Mouse (Mus musculus): ENCODE results near the gene Coro1b. TPM values are rescaled to one million over a fixed set of nuclear protein-coding genes. Genes with fewer than 3 reads are reported as not detected.

Coro1b gene
- polyA plus RNA-seq, 1 experiment from 2014 or later, result 114 TPM

GRCm38 (mm10) chr19:4108535-4108934 is 39.9 kb upstream of the Coro1b start:
- H3K27me3 ChIP-seq, result no peaks in the 10 kb centered on the region
- no peak overlapping the region for H3K27ac ChIP-seq
- 82% methylated on average over 9 of the region's 9 CpGs for WGBS
- H3K9me3 ChIP-seq (replicated peaks), result no peaks in the 10 kb centered on the region
- H3K4me2 ChIP-seq, result no peak overlapping the region
- no peak for ATAC-seq (replicated peaks; ENCODE audit: insufficient number of reproducible peaks, insufficient read depth, low FRiP score, low read depth)
- H3K36me3 ChIP-seq, result peaks cover 28% of the 10 kb centered on the region
- no peak overlapping the region for H3K4me3 ChIP-seq
- no peak overlapping the region for H3K9ac ChIP-seq
- H3K4me1 ChIP-seq (replicated peaks), result peaks cover 6% of the 10 kb centered on the region

GRCm38 (mm10) chr19:4112063-4112960 is 36.1 kb upstream of the Coro1b start:
- Histone ChIP-seq H3K4me2 (no peak overlapping the region), H3K9ac (no peak overlapping the region), H3K36me3 (peaks cover 46% of the 10 kb centered on the region), H3K4me3 (no peak overlapping the region), H3K9me3 (replicated peaks) (no peaks in the 10 kb centered on the region), H3K27ac (no peak overlapping the region), H3K4me1 (replicated peaks) (peaks cover 11% of the 10 kb centered on the region), H3K27me3 (no peaks in the 10 kb centered on the region)
- ATAC-seq (replicated peaks; ENCODE audit: insufficient number of reproducible peaks, insufficient read depth, low FRiP score, low read depth), result no peak
- WGBS, result 95% methylated on average over 26 of the region's 26 CpGs

GRCm38 (mm10) chr19:4113186-4113805 is 35.1 kb upstream of the Coro1b start:
- H3K9ac ChIP-seq, result peak overlapping the region; percentile 3; the same call in 1 of the 2 replicates
- peaks cover 54% of the 10 kb centered on the region for H3K36me3 ChIP-seq
- peak overlapping the region; percentile 62 for H3K27ac ChIP-seq

GRCm38 (mm10) chr19:4113806-4114230 is 34.6 kb upstream of the Coro1b start:
- H3K9me3 ChIP-seq (replicated peaks), result no peaks in the 10 kb centered on the region
- 29% methylated on average over 5 of the region's 5 CpGs for WGBS
- H3K4me1 ChIP-seq (replicated peaks), result peaks cover 11% of the 10 kb centered on the region
- no peak; the same call in 1 of the 2 replicates for ATAC-seq (replicated peaks; ENCODE audit: insufficient number of reproducible peaks, insufficient read depth, low FRiP score, low read depth)
- H3K27me3 ChIP-seq, result no peaks in the 10 kb centered on the region
- peak overlapping the region; percentile 62 for H3K27ac ChIP-seq
- H3K36me3 ChIP-seq, result peaks cover 54% of the 10 kb centered on the region
- no peak overlapping the region for H3K4me3 ChIP-seq
- peak overlapping the region; percentile 3; the same call in 1 of the 2 replicates for H3K9ac ChIP-seq
- peak overlapping the region; percentile 7; the same call in 1 of the 2 replicates for H3K4me2 ChIP-seq

More at GRCm38 (mm10) chr19:4113186-4113805, 35.1 kb upstream of the Coro1b start:
- H3K4me2 ChIP-seq, result peak overlapping the region; percentile 7; the same call in 1 of the 2 replicates
- 52% methylated on average over 13 of the region's 13 CpGs for WGBS
- H3K27me3 ChIP-seq, result no peaks in the 10 kb centered on the region
- no peaks in the 10 kb centered on the region for H3K9me3 ChIP-seq (replicated peaks)
- peaks cover 11% of the 10 kb centered on the region for H3K4me1 ChIP-seq (replicated peaks)
- ATAC-seq (replicated peaks; ENCODE audit: insufficient number of reproducible peaks, insufficient read depth, low FRiP score, low read depth), result peak; percentile 16; the same call in 1 of the 2 replicates
- no peak overlapping the region for H3K4me3 ChIP-seq

- Histone ChIP-seq H3K4me1 (replicated peaks) (peaks cover 11% of the 10 kb centered on the region), H3K27me3 (no peaks in the 10 kb centered on the region), H3K4me3 (no peak overlapping the region), H3K27ac (no peak overlapping the region), H3K9me3 (replicated peaks) (no peaks in the 10 kb centered on the region), H3K9ac (no peak overlapping the region), H3K36me3 (peaks cover 54% of the 10 kb centered on the region), H3K4me2 (no peak overlapping the region)
- ATAC-seq (replicated peaks; ENCODE audit: insufficient number of reproducible peaks, insufficient read depth, low FRiP score, low read depth), result no peak
- 82% methylated on average over 10 of the region's 10 CpGs for WGBS
These were observed 33.9 kb upstream of the Coro1b start for GRCm38 (mm10) chr19:4114551-4114950.

- no peak overlapping the region for H3K4me3 ChIP-seq
- 84% methylated on average over 10 of the region's 10 CpGs for WGBS
- no peak for ATAC-seq (replicated peaks; ENCODE audit: insufficient number of reproducible peaks, insufficient read depth, low FRiP score, low read depth)
These were observed 33.3 kb upstream of the Coro1b start for GRCm38 (mm10) chr19:4115144-4115543.

GRCm38 (mm10) chr19:4115816-4116215 is 32.6 kb upstream of the Coro1b start:
- WGBS, result 81% methylated on average over 11 of the region's 11 CpGs
- Histone ChIP-seq H3K9ac (no peak overlapping the region), H3K36me3 (peaks cover 54% of the 10 kb centered on the region), H3K4me1 (replicated peaks) (peaks cover 21% of the 10 kb centered on the region), H3K27ac (no peak overlapping the region), H3K27me3 (no peaks in the 10 kb centered on the region), H3K4me2 (no peak overlapping the region), H3K4me3 (no peak overlapping the region), H3K9me3 (replicated peaks) (no peaks in the 10 kb centered on the region)
- no peak for ATAC-seq (replicated peaks; ENCODE audit: insufficient number of reproducible peaks, insufficient read depth, low FRiP score, low read depth)

More at GRCm38 (mm10) chr19:4115144-4115543, 33.3 kb upstream of the Coro1b start:
- H3K9me3 ChIP-seq (replicated peaks), result no peaks in the 10 kb centered on the region
- no peak overlapping the region for H3K9ac ChIP-seq
- no peak overlapping the region for H3K4me2 ChIP-seq
- peaks cover 54% of the 10 kb centered on the region for H3K36me3 ChIP-seq
- H3K4me1 ChIP-seq (replicated peaks), result peaks cover 15% of the 10 kb centered on the region
- no peak overlapping the region for H3K27ac ChIP-seq
- H3K27me3 ChIP-seq, result no peaks in the 10 kb centered on the region

- Histone ChIP-seq H3K27ac (no peak overlapping the region), H3K4me2 (no peak overlapping the region), H3K9me3 (replicated peaks) (no peaks in the 10 kb centered on the region), H3K4me3 (no peak overlapping the region), H3K36me3 (peaks cover 46% of the 10 kb centered on the region), H3K9ac (no peak overlapping the region), H3K4me1 (replicated peaks) (peaks cover 24% of the 10 kb centered on the region), H3K27me3 (no peaks in the 10 kb centered on the region)
- no peak for ATAC-seq (replicated peaks; ENCODE audit: insufficient number of reproducible peaks, insufficient read depth, low FRiP score, low read depth)
- 98% methylated on average over 7 of the region's 7 CpGs for WGBS
These were observed 31.4 kb upstream of the Coro1b start for GRCm38 (mm10) chr19:4117006-4117405.

- no peak overlapping the region for H3K4me2 ChIP-seq
- H3K27ac ChIP-seq, result no peak overlapping the region
- H3K27me3 ChIP-seq, result no peaks in the 10 kb centered on the region
- peaks cover 20% of the 10 kb centered on the region for H3K4me1 ChIP-seq (replicated peaks)
- H3K4me3 ChIP-seq, result no peak overlapping the region
- ATAC-seq (replicated peaks; ENCODE audit: insufficient number of reproducible peaks, insufficient read depth, low FRiP score, low read depth), result no peak
- 92% methylated on average over 2 of the region's 2 CpGs for WGBS
- H3K36me3 ChIP-seq, result peaks cover 39% of the 10 kb centered on the region; the same call in 1 of the 2 replicates
- no peaks in the 10 kb centered on the region for H3K9me3 ChIP-seq (replicated peaks)
- H3K9ac ChIP-seq, result no peak overlapping the region
These were observed 30.1 kb upstream of the Coro1b start for GRCm38 (mm10) chr19:4118350-4118749.

GRCm38 (mm10) chr19:4119716-4120487 is 28.5 kb upstream of the Coro1b start:
- H3K4me1 ChIP-seq (replicated peaks), result peaks cover 13% of the 10 kb centered on the region
- peak overlapping the region; percentile 57; the same call in 1 of the 2 replicates for H3K4me3 ChIP-seq
- no peaks in the 10 kb centered on the region for H3K9me3 ChIP-seq (replicated peaks)
- peak overlapping the region; percentile 65; the same call in 1 of the 2 replicates for H3K4me2 ChIP-seq
- H3K27me3 ChIP-seq, result no peaks in the 10 kb centered on the region
- H3K9ac ChIP-seq, result no peak overlapping the region
- H3K27ac ChIP-seq, result no peak overlapping the region
- ATAC-seq (replicated peaks; ENCODE audit: insufficient number of reproducible peaks, insufficient read depth, low FRiP score, low read depth), result no peak
- WGBS, result 77% methylated on average over 6 of the region's 6 CpGs
- H3K36me3 ChIP-seq, result peaks cover 25% of the 10 kb centered on the region; the same call in 1 of the 2 replicates

GRCm38 (mm10) chr19:4120496-4120895 is 27.9 kb upstream of the Coro1b start:
- peaks cover 19% of the 10 kb centered on the region; the same call in 1 of the 2 replicates for H3K36me3 ChIP-seq
- H3K27me3 ChIP-seq, result no peaks in the 10 kb centered on the region
- H3K9me3 ChIP-seq (replicated peaks), result no peaks in the 10 kb centered on the region
- no peak overlapping the region; the same call in 1 of the 2 replicates for H3K27ac ChIP-seq
- no peak overlapping the region for H3K9ac ChIP-seq
- H3K4me2 ChIP-seq, result peak overlapping the region; percentile 65
- no peak for ATAC-seq (replicated peaks; ENCODE audit: insufficient number of reproducible peaks, insufficient read depth, low FRiP score, low read depth)
- peak overlapping the region; percentile 57 for H3K4me3 ChIP-seq
- WGBS, result 90% methylated on average over 2 of the region's 2 CpGs
- H3K4me1 ChIP-seq (replicated peaks), result peaks cover 13% of the 10 kb centered on the region
